Mouse (Mus musculus) C2C12 (cell line): Measurements from ENCODE around the gene Sgip1. TPM values are rescaled to one million over a fixed set of nuclear protein-coding genes. Genes with fewer than 3 reads are reported as not detected.

Experiments used
- H3K27me3 ChIP-seq: one replicate; pipeline ENCODE4 v1.6.1; 2011; ENCODE audit not compliant: control insufficient read depth, insufficient read depth, insufficient read length
- H3K36me3 ChIP-seq: one replicate; pipeline ENCODE4 v1.6.1; 2011; ENCODE audit not compliant: control insufficient read depth, insufficient read depth
- H3K4me3 ChIP-seq: one replicate; pipeline ENCODE4 v1.5.1; 2011; ENCODE audit warnings: mild to moderate bottlenecking, control low read depth; ENCODE audit not compliant: poor library complexity, insufficient read depth, severe bottlenecking
- H3K79me2 ChIP-seq: one replicate; pipeline ENCODE4 v1.6.1; 2011; ENCODE audit not compliant: control insufficient read depth, insufficient read depth
- H3K79me3 ChIP-seq: one replicate; pipeline ENCODE4 v1.6.1; 2011; ENCODE audit warnings: low read depth, control low read depth
- H3ac ChIP-seq: one replicate; pipeline ENCODE3; 2011; ENCODE audit warnings: low read depth; ENCODE audit not compliant: control insufficient read depth, insufficient read length
- CEBPB ChIP-seq: IDR thresholded peaks from one replicate; pipeline ENCODE4 v1.6.1; 2011; ENCODE audit warnings: low read depth, mild to moderate bottlenecking, control low read depth, moderate library complexity
- CTCF ChIP-seq: IDR thresholded peaks from one replicate; pipeline ENCODE4 v1.5.1; 2011; ENCODE audit not compliant: control insufficient read depth, insufficient read depth, insufficient read length
- FOSL1 ChIP-seq: IDR thresholded peaks from one replicate; pipeline ENCODE4 v1.8.0; 2011; ENCODE audit warnings: mild to moderate bottlenecking, low read length; ENCODE audit not compliant: poor library complexity, insufficient read depth, severe bottlenecking
- MAX ChIP-seq: IDR thresholded peaks from one replicate; pipeline ENCODE4 v1.6.1; 2011; ENCODE audit warnings: mild to moderate bottlenecking, control low read depth
- MYOD1 ChIP-seq: IDR thresholded peaks from one replicate; pipeline ENCODE4 v1.6.1; 2011; ENCODE audit warnings: low read depth; ENCODE audit not compliant: control insufficient read depth, insufficient read length
- MYOG ChIP-seq: IDR thresholded peaks from one replicate; pipeline ENCODE4 v1.6.1; 2011; ENCODE audit not compliant: control insufficient read depth, insufficient read length; ENCODE audit errors: extremely low read depth
- USF1 ChIP-seq: IDR thresholded peaks from one replicate; pipeline ENCODE4 v1.6.1; 2011; ENCODE audit warnings: low read depth, mild to moderate bottlenecking, control low read depth, moderate library complexity
- polyA plus RNA-seq: library from polyadenylated mRNA; unstranded; fragments of >200 nt; fragmentation: generic; extraction: Trizol; gene quantifications from one replicate; pipeline ENCODE4 v1.2.1, GENCODE M21; 2012; ENCODE audit warnings: missing spikeins

Gene Sgip1
- polyA plus RNA-seq, 1 experiment: 0.07 TPM

DNA sequence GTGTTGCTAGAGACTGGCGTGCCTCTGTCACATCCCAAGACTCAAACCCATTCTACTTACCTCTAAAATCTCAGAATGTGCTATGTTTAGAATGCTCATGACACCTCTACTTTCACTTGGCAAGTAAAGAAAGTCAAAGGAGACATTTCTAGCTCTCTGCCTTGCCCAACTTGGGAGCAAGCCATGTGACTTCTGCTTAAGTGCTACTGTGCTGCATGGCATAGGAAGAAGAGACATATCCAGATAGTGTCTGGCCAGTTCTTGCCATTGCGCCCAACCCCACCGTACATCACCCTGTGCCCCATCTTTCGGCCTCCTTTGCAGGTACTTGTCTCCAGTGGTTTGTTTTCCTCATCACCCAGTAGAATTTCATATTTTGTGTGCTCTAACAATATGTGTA is 60.8 kb downstream of the Sgip1 start:
- no peak for TF ChIP-seq CTCF
- H3K36me3 ChIP-seq: no peaks in the 10 kb centered on the region

DNA sequence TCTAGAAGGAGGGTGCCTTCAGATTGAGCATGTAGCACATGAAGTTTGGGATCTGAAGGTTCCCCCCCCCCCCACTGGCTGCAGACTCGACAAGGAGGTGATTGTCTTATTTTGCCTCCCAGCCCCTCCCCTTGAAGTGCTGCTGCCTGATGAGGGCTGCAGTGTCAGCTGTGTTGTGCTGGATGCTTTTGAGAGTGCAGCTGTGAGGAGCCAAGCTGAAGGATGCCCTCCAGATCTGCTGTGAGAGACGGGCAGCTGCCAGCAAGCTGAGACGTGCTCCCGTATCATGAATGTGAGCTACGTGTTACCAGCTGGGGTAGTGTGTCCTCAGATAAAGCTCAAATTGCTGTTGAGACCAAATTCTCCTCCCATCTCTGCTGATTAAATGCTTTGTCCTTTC is 63.5 kb downstream of the Sgip1 start:
- Histone ChIP-seq H3K79me2 (no peaks in the 10 kb centered on the region), H3K36me3 (no peaks in the 10 kb centered on the region), H3K4me3 (no peak overlapping the region), H3ac (no peak overlapping the region), H3K79me3 (no peaks in the 10 kb centered on the region), H3K27me3 (no peaks in the 10 kb centered on the region)
- no peak for TF ChIP-seq USF1
- no peak for TF ChIP-seq CTCF
- TF ChIP-seq CEBPB: no peak
- no peak for TF ChIP-seq MYOG
- TF ChIP-seq MYOD1: no peak
- TF ChIP-seq FOSL1: no peak
- TF ChIP-seq MAX: no peak

More for the DNA sequence above, 60.8 kb downstream of the Sgip1 start:
- no peak overlapping the region for H3K4me3 ChIP-seq
- no peaks in the 10 kb centered on the region for H3K27me3 ChIP-seq
- no peaks in the 10 kb centered on the region for H3K79me3 ChIP-seq
- H3K79me2 ChIP-seq: no peaks in the 10 kb centered on the region
- no peak overlapping the region for H3ac ChIP-seq

DNA sequence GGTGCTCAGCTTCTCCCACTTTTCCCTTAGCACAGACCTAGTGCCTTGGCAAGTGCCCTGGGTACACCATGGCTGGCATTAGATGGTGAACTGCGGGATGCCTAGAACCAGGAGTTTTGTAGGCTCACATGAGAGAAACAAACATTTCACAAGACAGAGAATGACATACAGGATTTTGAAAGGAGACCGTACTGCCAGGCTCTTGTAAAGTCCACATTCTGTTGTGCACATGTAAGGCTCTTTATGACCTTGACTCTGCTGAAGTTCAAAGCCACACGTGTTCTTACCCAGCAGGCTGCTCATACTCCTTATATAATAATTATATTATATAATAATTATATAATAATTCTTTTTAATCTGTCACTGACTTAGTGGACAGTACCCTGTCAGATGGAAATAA is 65.9 kb downstream of the Sgip1 start:
- no peaks in the 10 kb centered on the region for H3K79me2 ChIP-seq
- no peak overlapping the region for H3K4me3 ChIP-seq
- no peak overlapping the region for H3ac ChIP-seq
- H3K79me3 ChIP-seq: no peaks in the 10 kb centered on the region
- TF ChIP-seq MYOG (no peak), USF1 (no peak), MYOD1 (no peak)
- no peaks in the 10 kb centered on the region for H3K36me3 ChIP-seq
- no peaks in the 10 kb centered on the region for H3K27me3 ChIP-seq

DNA sequence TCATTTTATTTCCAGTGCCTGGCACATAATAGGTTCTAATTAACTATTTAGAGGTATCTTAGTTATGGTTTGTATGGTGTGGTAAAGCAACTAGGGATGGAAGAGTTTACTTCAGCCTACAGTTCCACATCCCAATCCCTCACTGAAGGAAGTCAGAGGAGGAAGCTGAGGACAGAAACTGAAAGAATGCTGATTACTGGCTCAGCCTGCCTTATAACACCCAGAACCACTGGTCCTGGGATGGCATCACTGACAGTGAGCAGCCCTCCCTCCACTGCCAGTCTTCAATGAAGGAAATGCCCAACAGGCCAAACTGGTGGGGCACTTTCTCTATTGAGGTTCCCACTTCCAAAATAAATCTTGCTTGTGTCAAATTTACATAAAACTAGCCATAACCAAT is 67.2 kb downstream of the Sgip1 start:
- Histone ChIP-seq H3K4me3 (no peak overlapping the region), H3K79me2 (no peaks in the 10 kb centered on the region), H3K36me3 (no peaks in the 10 kb centered on the region), H3K79me3 (no peaks in the 10 kb centered on the region), H3ac (no peak overlapping the region), H3K27me3 (no peaks in the 10 kb centered on the region)
- TF ChIP-seq MAX: no peak
- TF ChIP-seq MYOD1: no peak
- TF ChIP-seq USF1: no peak

DNA sequence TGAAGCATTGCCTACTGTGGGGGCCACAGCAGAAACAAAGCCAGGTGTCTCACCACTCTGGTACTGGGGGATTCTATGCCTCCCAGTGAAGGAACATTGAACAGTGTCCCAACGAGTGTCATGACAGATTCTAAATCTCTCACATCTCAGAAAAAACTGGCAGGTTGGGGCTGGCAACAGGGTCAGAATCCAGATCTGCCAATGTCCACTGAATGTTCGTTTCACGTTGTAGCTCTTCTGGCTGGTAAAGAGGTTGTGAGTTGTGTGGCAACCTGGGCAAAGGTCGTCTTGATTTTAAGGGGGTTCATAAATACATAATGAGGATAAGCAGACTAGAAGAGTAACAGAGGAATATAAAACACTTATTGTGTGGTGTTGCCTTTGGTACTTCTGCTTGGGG is 68.2 kb downstream of the Sgip1 start:
- TF ChIP-seq MYOG (no peak), CEBPB (no peak), USF1 (no peak), CTCF (no peak), MYOD1 (no peak), MAX (no peak)
- Histone ChIP-seq H3K79me3 (no peaks in the 10 kb centered on the region), H3K4me3 (no peak overlapping the region), H3K36me3 (no peaks in the 10 kb centered on the region), H3K27me3 (no peaks in the 10 kb centered on the region), H3ac (no peak overlapping the region), H3K79me2 (no peaks in the 10 kb centered on the region)

DNA sequence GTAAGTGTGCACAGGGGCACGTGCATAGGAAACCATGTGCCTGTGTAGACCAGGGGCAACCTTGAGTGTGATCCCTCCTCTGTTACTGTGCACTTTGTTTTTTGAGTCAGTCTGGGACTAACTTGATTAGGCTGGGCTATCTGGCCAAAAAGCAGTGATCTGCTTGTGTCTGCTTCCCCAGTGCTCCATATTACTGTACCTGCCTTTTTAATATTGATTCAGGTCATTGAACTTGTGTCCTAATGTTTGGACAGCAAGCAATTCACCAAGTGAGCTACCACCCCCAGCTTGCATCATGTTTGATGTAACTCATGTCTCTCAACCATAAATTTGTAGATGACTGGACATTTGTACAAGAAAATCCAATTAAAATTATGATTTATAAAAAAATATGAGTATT is 69.2 kb downstream of the Sgip1 start:
- no peak overlapping the region for H3ac ChIP-seq
- no peaks in the 10 kb centered on the region for H3K79me2 ChIP-seq
- no peaks in the 10 kb centered on the region for H3K36me3 ChIP-seq
- no peak for TF ChIP-seq MYOG
- TF ChIP-seq USF1: no peak
- no peak for TF ChIP-seq CTCF
- no peak for TF ChIP-seq CEBPB
- TF ChIP-seq FOSL1: no peak
- TF ChIP-seq MAX: no peak
- no peak for TF ChIP-seq MYOD1
- no peaks in the 10 kb centered on the region for H3K27me3 ChIP-seq
- no peaks in the 10 kb centered on the region for H3K79me3 ChIP-seq
- H3K4me3 ChIP-seq: no peak overlapping the region
